Mouse (Mus musculus) forebrain, embryonic 11.5 days (tissue): Measurements from ENCODE around the gene Gkn1. TPM values are rescaled to one million over a fixed set of nuclear protein-coding genes. Genes with fewer than 3 reads are reported as not detected.

Experiments used
- ATAC-seq: fragments of 200-750 bp; cut with Nextera tagmentation; replicated peaks from 2 replicates; pipeline ENCODE4 v1.8.0; 2017; ENCODE audit warnings: moderate TSS enrichment; ENCODE audit not compliant: low FRiP score
- DNase-seq: peaks from one replicate; pipeline ENCODE4 v3.0.0-alpha.2; 2017; ENCODE audit warnings: low spot score
- H3K27ac ChIP-seq: fragments of 300-500 bp; sonication (generic); 2 replicates; pipeline ENCODE4 v1.5.1; 2014; ENCODE audit warnings: low read depth, low read length
- H3K27me3 ChIP-seq: fragments of 300-500 bp; sonication (generic); 2 replicates; pipeline ENCODE4 v1.6.1; 2014; ENCODE audit warnings: mild to moderate bottlenecking, low read length, mixed read lengths; ENCODE audit not compliant: control insufficient read depth, insufficient read depth
- H3K36me3 ChIP-seq: fragments of 300-500 bp; sonication (generic); 2 replicates; pipeline ENCODE4 v1.6.1; 2014; ENCODE audit warnings: mild to moderate bottlenecking, low read length, moderate library complexity, mixed read lengths; ENCODE audit not compliant: control insufficient read depth, insufficient read depth
- H3K4me1 ChIP-seq: fragments of 300-500 bp; sonication (generic); replicated peaks from 2 replicates; pipeline ENCODE4 v1.6.1; 2014; ENCODE audit warnings: low read length, mixed read lengths; ENCODE audit not compliant: control insufficient read depth, insufficient read depth
- H3K4me2 ChIP-seq: fragments of 300-500 bp; sonication (generic); 2 replicates; pipeline ENCODE4 v1.6.1; 2014; ENCODE audit warnings: low read depth, mild to moderate bottlenecking, low read length, moderate library complexity, mixed read lengths; ENCODE audit not compliant: severe bottlenecking
- H3K4me3 ChIP-seq: fragments of 300-500 bp; sonication (generic); 2 replicates; pipeline ENCODE4 v1.5.1; 2014; ENCODE audit warnings: low read depth, low read length
- H3K9ac ChIP-seq: fragments of 300-500 bp; sonication (generic); 2 replicates; pipeline ENCODE4 v1.6.1; 2014; ENCODE audit warnings: low read length
- H3K9me3 ChIP-seq: fragments of 300-500 bp; sonication (generic); 2 replicates; pipeline ENCODE4 v1.6.1; 2016; ENCODE audit warnings: low read length, mixed read lengths; ENCODE audit not compliant: control insufficient read depth
- WGBS: fragments of 180-500 bp; shearing (Covaris S2); extraction: QIAGEN DNeasy Blood & Tissue Kit; methylation state at CpG from one replicate; pipeline ENCODE4 v1.1.7; 2014; 5-methylcytosine and 5-hydroxymethylcytosine counted together
- polyA plus RNA-seq: library from polyadenylated mRNA; unstranded; fragments of >200 nt; fragmentation: Nextera tagmentation; extraction: Ambion mirVana; gene quantifications from 2 replicates; pipeline ENCODE4 v1.2.1, GENCODE M21; 2014

The Gkn1 gene
- polyA plus RNA-seq, 1 experiment from 2014 or later: not detected

DNA sequence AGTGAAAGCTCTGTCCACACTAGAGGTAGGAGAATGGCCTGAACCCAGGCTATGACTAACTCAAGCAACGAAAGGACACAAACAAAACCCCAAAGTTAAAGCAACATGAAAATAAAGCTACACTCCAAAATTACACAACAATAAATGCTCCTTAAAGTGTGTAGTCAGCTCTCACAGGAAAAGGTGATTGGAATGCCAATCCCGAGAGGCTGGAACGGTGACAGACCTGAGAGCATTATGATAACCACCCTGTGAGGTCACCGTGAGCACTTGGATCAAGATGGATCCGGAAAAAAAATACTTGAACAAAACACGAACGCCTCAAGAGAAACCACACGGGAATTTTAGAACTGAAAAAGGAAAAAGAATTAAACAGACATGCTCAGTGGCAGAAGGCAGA is 46.3 kb downstream of the Gkn1 start:
- H3K4me1 ChIP-seq: no peaks in the 10 kb centered on the region; the same call in 1 of the 2 replicates
- H3K9ac ChIP-seq: no peak overlapping the region
- no peak for DNase-seq
- no peak overlapping the region for H3K4me2 ChIP-seq
- WGBS: 92% methylated on average over 8 of the region's 8 CpGs
- no peaks in the 10 kb centered on the region for H3K36me3 ChIP-seq
- H3K27me3 ChIP-seq: no peaks in the 10 kb centered on the region
- H3K9me3 ChIP-seq: no peaks in the 10 kb centered on the region
- ATAC-seq: no peak
- H3K4me3 ChIP-seq: no peak overlapping the region
- no peak overlapping the region for H3K27ac ChIP-seq

DNA sequence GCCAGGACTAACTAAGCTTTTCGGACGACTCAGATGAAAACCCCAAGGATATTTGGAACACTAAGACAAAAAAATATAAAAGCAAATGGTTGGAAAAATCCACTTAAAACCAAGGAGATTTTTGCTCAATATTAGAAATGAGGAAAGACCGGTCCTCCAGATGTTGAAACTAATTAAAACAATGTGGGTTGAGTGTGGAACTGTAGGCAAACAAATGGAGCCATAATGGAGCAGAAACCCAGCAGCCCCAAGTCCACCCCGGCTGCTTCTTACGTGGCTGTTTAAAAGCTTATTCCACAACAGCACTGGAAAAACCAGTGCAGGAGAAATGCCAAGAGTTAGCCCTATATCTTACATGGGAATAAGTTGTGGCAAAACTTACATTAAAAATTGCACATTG is 48.0 kb downstream of the Gkn1 start:
- WGBS: 77% methylated on average over 5 of the region's 5 CpGs
- ATAC-seq: no peak

DNA sequence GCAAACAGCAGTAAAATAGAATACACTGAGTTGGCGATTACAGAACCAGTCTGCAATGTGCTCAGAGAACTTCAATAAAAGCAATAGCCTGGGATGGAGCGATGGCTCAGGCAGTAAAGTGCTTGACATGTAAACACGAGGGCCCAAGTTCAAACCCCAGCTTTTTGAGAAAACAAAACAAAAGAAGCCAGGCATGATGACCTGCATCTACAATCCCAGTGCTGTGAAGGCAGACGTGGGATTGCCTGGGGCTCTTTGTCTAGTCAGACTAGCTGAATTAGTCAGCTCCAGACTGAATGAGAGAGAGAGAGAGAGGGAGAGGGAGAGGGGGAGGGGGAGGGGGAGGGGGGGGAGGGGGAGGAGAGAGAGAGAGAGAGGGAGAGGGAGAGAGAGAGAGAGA is 48.8 kb downstream of the Gkn1 start:
- no peak overlapping the region for H3K9ac ChIP-seq
- no peak overlapping the region for H3K27ac ChIP-seq
- H3K4me1 ChIP-seq: no peaks in the 10 kb centered on the region; the same call in 1 of the 2 replicates
- no peak overlapping the region for H3K4me3 ChIP-seq
- no peak for DNase-seq
- ATAC-seq: no peak
- H3K27me3 ChIP-seq: no peaks in the 10 kb centered on the region
- 37% methylated on average over 4 of the region's 4 CpGs for WGBS
- H3K36me3 ChIP-seq: no peaks in the 10 kb centered on the region
- no peak overlapping the region for H3K4me2 ChIP-seq
- H3K9me3 ChIP-seq: no peaks in the 10 kb centered on the region

More for the DNA sequence above, 48.0 kb downstream of the Gkn1 start:
- Histone ChIP-seq H3K4me2 (no peak overlapping the region), H3K9me3 (no peaks in the 10 kb centered on the region), H3K27ac (no peak overlapping the region), H3K36me3 (no peaks in the 10 kb centered on the region), H3K4me3 (no peak overlapping the region), H3K4me1 (no peaks in the 10 kb centered on the region; the same call in 1 of the 2 replicates), H3K9ac (no peak overlapping the region), H3K27me3 (no peaks in the 10 kb centered on the region)
- DNase-seq: no peak

Other genes starting within 250 kb of the Gkn1 start
- gene D6Ertd527e, start 246.2 kb downstream of the Gkn1 start, polyA plus RNA-seq: 0.12 and 0.20 TPM in 2 replicates
- gene Antxr1, start 15.1 kb downstream of the Gkn1 start, polyA plus RNA-seq: 5.8 and 7.4 TPM in 2 replicates
- not detected in 2 replicates for gene Gkn2, start 22.4 kb upstream of the Gkn1 start, polyA plus RNA-seq
- gene Gkn3, start 38.0 kb upstream of the Gkn1 start, polyA plus RNA-seq: not detected in 2 replicates
- gene Bmp10, start 78.1 kb upstream of the Gkn1 start, polyA plus RNA-seq: not detected in 2 replicates
- 2.0 and 2.7 TPM in 2 replicates for gene Arhgap25, start 182.3 kb upstream of the Gkn1 start, polyA plus RNA-seq
- 6.4 and 7.1 TPM in 2 replicates for gene Prokr1, start 239.8 kb upstream of the Gkn1 start, polyA plus RNA-seq